Mouse (Mus musculus): Measurements from ENCODE around the gene Adgrb3.

DNA sequence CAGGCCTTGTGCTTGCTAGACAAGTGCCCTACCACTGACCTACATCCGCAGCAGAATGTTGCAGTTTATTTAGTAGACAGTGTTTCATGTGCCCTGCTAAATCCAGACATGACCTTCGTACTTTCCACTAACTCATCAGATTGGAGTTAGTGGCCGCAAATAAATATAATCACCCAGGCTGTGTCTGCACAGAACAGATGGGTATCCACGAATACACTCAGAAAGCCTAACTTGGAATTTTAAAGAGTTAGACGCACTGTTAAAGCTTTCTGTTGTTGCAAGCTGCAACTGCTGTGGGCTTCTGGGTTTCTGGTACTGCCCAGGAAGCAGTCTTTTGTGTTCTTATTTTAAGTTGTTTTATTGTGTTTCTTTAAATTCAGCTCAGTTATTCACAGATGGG, 185.3 kb downstream of the Adgrb3 start:
- TF ChIP-seq GATA1 (IDR thresholded peaks at IDR 0.05; ENCODE audit: low read length) (no peak), TAL1 (IDR thresholded peaks at IDR 0.05; ENCODE audit: low read length) (no peak)

Measured in erythroblast, embryonic 14.5 days (primary cell).